Mouse (Mus musculus) heart, postnatal 0 days (tissue): Measurements from ENCODE around the gene Gnaq.

Source experiments
- CTCF ChIP-seq: IDR thresholded peaks from 2 replicates; pipeline ENCODE4 v1.5.1; 2016; ENCODE audit warnings: antibody characterized with exemption, control low read depth, low read depth
- EP300 ChIP-seq: IDR thresholded peaks from 2 replicates; pipeline ENCODE4 v1.6.1; 2016; ENCODE audit warnings: antibody characterized with exemption, low read depth

DNA sequence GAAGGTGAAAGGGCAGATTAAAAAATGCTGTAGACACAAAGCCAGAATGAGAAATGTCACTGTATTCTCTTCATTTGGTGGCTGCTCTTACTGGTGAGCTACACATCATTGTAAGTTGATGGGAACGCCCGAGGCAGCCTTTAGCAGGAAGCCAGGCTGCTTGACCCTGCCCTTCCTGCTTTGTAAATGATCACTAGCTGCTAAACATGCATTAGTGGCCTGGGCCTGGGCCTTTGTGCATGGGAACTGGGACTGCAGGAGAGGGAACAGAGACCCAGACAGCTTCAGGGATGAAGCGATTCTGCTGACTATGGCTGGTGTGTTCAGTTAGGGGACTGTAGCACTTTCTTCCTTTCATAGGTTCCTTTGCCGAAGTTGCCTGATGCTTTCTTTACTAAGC lies 35.6 kb downstream of the Gnaq start:
- TF ChIP-seq CTCF, result no peak
- TF ChIP-seq EP300, result no peak
